Mouse (Mus musculus) hindbrain, embryonic 11.5 days (tissue): ENCODE data around the gene Dynlt3. TPM values are rescaled to one million over a fixed set of nuclear protein-coding genes. Genes with fewer than 3 reads are reported as not detected.
"Not testable (repeated sequence)": the region's sequence is repeated elsewhere in the genome, so short reads cannot be mapped to it uniquely, and the experiment has no call there.

Experiments
- ATAC-seq: fragments of 200-750 bp; cut with Nextera tagmentation; 2 replicates; pipeline ENCODE4 v1.8.0; 2017; ENCODE audit warnings: mild to moderate bottlenecking, moderate TSS enrichment, moderate library complexity; ENCODE audit not compliant: low FRiP score
- DNase-seq: peaks from one replicate; pipeline ENCODE4 v3.0.0-alpha.2; 2015; ENCODE audit warnings: low spot score
- H3K27ac ChIP-seq: fragments of 300-500 bp; sonication (generic); 2 replicates; pipeline ENCODE4 v1.5.1; 2014; ENCODE audit warnings: mild to moderate bottlenecking, low read depth, low read length
- H3K27me3 ChIP-seq: fragments of 300-500 bp; sonication (generic); 2 replicates; pipeline ENCODE4 v1.6.1; 2014; ENCODE audit warnings: mild to moderate bottlenecking, low read length, moderate library complexity, mixed read lengths; ENCODE audit not compliant: control insufficient read depth, insufficient read depth
- H3K36me3 ChIP-seq: fragments of 300-500 bp; sonication (generic); 2 replicates; pipeline ENCODE4 v1.6.1; 2014; ENCODE audit warnings: mild to moderate bottlenecking, low read length, moderate library complexity, mixed read lengths; ENCODE audit not compliant: control insufficient read depth, insufficient read depth
- H3K4me1 ChIP-seq: fragments of 300-500 bp; sonication (generic); replicated peaks from 2 replicates; pipeline ENCODE4 v1.6.1; 2014; ENCODE audit warnings: low read length, mixed read lengths; ENCODE audit not compliant: control insufficient read depth, insufficient read depth
- H3K4me2 ChIP-seq: fragments of 300-500 bp; sonication (generic); replicated peaks from 2 replicates; pipeline ENCODE4 v1.6.1; 2014; ENCODE audit warnings: mild to moderate bottlenecking, low read depth, low read length
- H3K4me3 ChIP-seq: fragments of 300-500 bp; sonication (generic); 2 replicates; pipeline ENCODE4 v1.5.1; 2014; ENCODE audit warnings: low read depth, low read length
- H3K9ac ChIP-seq: fragments of 300-500 bp; sonication (generic); 2 replicates; pipeline ENCODE4 v1.6.1; 2014; ENCODE audit warnings: low read depth, low read length
- H3K9me3 ChIP-seq: fragments of 300-500 bp; sonication (generic); 2 replicates; pipeline ENCODE4 v1.6.1; 2016; ENCODE audit warnings: low read length; ENCODE audit not compliant: control insufficient read depth
- WGBS: fragments of 180-500 bp; shearing (Covaris S2); extraction: QIAGEN DNeasy Blood & Tissue Kit; methylation state at CpG from one replicate; pipeline ENCODE4 v1.1.7; 2014; 5-methylcytosine and 5-hydroxymethylcytosine counted together
- polyA plus RNA-seq: library from polyadenylated mRNA; unstranded; fragments of >200 nt; fragmentation: Nextera tagmentation; extraction: Ambion mirVana; gene quantifications from 2 replicates; pipeline ENCODE4 v1.2.1, GENCODE M21; 2014

Gene Dynlt3
- polyA plus RNA-seq = 23.7 and 27.4 TPM in 2 replicates

DNA sequence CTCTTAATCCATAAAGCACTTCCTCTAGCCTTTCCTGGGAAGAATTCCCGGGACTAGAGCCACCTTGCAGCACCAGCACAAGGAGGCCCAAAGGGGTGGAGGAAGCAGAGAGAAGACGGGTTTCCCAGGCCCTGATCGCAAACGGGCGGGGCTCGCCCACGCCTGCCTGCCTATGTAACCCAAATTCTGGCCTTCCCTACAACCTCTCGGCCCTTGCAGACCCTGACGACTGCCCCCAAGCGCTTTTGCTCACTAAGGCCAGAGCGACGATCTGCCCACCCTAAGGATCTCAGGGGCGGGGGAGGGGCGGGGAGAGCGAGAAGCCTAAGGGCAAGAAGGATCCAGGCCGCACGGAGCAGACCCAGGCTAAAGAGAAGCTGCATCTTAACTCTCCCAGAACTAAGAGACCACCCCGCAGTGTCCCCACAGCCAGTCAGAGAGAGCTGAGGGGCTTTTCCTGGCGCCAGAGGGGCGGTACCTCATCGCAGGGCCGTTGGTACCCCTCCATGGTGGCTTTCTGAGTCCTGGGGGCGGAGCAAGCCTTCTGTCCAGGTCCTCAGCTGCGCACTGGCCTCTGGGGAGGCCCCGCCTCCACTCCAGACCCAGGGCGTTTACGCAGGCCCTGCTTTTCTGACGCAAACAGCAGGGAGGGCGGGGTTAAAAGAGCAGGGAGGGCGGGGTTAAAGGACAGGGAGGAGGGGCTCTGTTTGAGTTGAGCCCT is at the start of gene Dynlt3:
Gene Dynlt3 (minus strand): TSS at position 613 of the 721 bp plus-strand sequence.
- Histone ChIP-seq H3K9me3 (no peaks in the 10 kb centered on the region), H3K4me1 (no peaks in the 10 kb centered on the region), H3K9ac (peak within 1 kb of the TSS; percentile 63), H3K27ac (peak within 1 kb of the TSS; percentile 58; the same call in 1 of the 2 replicates), H3K4me2 (peak within 1 kb of the TSS; percentile 42), H3K4me3 (peak within 1 kb of the TSS; percentile 40), H3K27me3 (no peaks in the 10 kb centered on the region), H3K36me3 (no peaks in the 10 kb centered on the region)
- ATAC-seq (peak; percentile 100), DNase-seq (peak; percentile 82)
- 6% methylated on average over 27 of the region's 30 CpGs for WGBS

- Histone ChIP-seq H3K4me3 (no peak overlapping the region), H3K27ac (no peak overlapping the region), H3K36me3 (no peaks in the 10 kb centered on the region), H3K9ac (no peak overlapping the region), H3K9me3 (no peaks in the 10 kb centered on the region), H3K4me2 (no peak overlapping the region), H3K27me3 (no peaks in the 10 kb centered on the region), H3K4me1 (no peaks in the 10 kb centered on the region)
- DNase-seq (no peak), ATAC-seq (no peak)
- 89% methylated on average over 3 of the region's 3 CpGs for WGBS
These were observed 37.0 kb upstream of the Dynlt3 start for GRCm38 (mm10) chrX:9699815-9700214.

DNA sequence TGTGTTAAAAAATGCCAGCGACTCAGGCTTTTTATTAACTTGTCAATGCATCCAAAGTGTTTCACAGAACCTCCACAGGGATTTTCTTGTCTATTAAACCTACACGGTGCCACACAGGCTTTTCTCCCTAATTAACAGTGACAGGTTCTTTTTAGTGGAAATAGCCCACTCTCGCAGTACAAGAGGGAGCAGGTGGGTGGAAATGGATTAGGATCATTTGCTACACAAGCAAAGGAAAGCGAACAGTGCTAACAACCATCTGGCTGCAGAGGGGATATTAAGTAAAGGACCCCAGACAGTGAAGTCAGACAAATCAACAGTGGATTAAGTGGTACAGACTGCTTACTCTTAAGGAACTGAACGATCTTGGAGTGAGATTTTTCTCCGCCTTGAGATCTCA is 33.2 kb upstream of the Dynlt3 start:
- no peak overlapping the region for H3K9ac ChIP-seq
- DNase-seq (no peak), ATAC-seq (no peak)
- H3K9me3 ChIP-seq = no peaks in the 10 kb centered on the region
- no peak overlapping the region for H3K4me3 ChIP-seq
- no peaks in the 10 kb centered on the region for H3K4me1 ChIP-seq
- H3K36me3 ChIP-seq = no peaks in the 10 kb centered on the region
- WGBS = 77% methylated on average over 6 of the region's 6 CpGs
- no peaks in the 10 kb centered on the region for H3K27me3 ChIP-seq
- no peak overlapping the region for H3K4me2 ChIP-seq
- H3K27ac ChIP-seq = no peak overlapping the region

- 65% methylated on average over 1 of the region's 1 CpGs for WGBS
- Histone ChIP-seq H3K4me3 (no peak overlapping the region), H3K9me3 (no peaks in the 10 kb centered on the region), H3K36me3 (no peaks in the 10 kb centered on the region), H3K9ac (no peak overlapping the region), H3K4me2 (no peak overlapping the region), H3K4me1 (no peaks in the 10 kb centered on the region), H3K27ac (no peak overlapping the region), H3K27me3 (no peaks in the 10 kb centered on the region)
- ATAC-seq (no peak), DNase-seq (no peak)
These were observed 9.2 kb upstream of the Dynlt3 start for GRCm38 (mm10) chrX:9672040-9672439.

DNA sequence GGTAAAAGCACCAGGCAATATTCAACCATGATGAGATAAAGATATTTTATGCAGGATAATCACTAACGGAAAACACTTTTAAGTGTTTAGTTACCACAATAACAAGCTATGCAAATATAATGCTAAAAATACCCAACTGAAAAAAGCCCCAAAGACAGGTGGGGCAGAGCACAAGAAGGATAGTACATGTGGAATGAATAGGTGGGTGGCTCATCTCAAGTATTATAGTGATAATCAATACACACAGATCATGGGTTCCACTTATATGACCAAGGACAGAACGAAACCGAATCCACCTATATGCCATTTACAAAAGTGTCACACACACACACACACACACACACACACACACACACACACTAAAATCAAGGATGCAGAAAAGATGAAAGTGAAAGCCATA is 8.6 kb upstream of the Dynlt3 start:
- no peaks in the 10 kb centered on the region for H3K27me3 ChIP-seq
- no peak overlapping the region for H3K9ac ChIP-seq
- no peaks in the 10 kb centered on the region for H3K4me1 ChIP-seq
- DNase-seq (no peak), ATAC-seq (no peak)
- no peaks in the 10 kb centered on the region for H3K36me3 ChIP-seq
- no peak overlapping the region for H3K4me2 ChIP-seq
- H3K4me3 ChIP-seq = no peak overlapping the region
- WGBS = 92% methylated on average over 3 of the region's 3 CpGs
- H3K27ac ChIP-seq = no peak overlapping the region
- H3K9me3 ChIP-seq = no peaks in the 10 kb centered on the region

GRCm38 (mm10) chrX:9652806-9653205 is 10.0 kb downstream of the Dynlt3 start:
- Histone ChIP-seq H3K27ac (no peak overlapping the region), H3K27me3 (no peaks in the 10 kb centered on the region), H3K4me2 (no peak overlapping the region), H3K9ac (no peak overlapping the region), H3K4me3 (no peak overlapping the region), H3K36me3 (no peaks in the 10 kb centered on the region), H3K9me3 (no peaks in the 10 kb centered on the region), H3K4me1 (no peaks in the 10 kb centered on the region)
- DNase-seq = no peak
- ATAC-seq = no peak
- 61% methylated on average over 3 of the region's 3 CpGs for WGBS

DNA sequence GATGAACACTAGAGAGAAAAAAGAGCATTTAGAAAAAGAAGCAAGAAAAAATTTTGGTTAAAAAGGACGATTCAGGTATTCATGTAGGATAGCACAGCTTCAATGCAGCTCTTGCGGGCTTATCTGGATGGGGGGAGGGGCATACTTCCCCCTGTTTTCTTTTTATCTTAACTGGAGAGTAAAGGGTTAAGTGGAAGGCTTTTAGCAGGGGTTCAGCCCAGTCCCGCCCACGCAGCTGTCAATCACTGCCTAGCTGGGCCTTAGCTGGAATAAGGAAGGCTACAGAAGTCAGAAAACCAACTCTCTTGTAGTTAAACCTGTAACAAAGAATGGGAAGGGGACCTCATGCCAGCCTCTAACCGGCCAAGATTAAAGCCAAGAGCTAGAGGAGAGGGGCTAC is 22.2 kb downstream of the Dynlt3 start:
- DNase-seq, ATAC-seq, H3K9me3 ChIP-seq, H3K27ac ChIP-seq, H3K4me1 ChIP-seq, H3K36me3 ChIP-seq, H3K9ac ChIP-seq, H3K4me3 ChIP-seq, H3K4me2 ChIP-seq, H3K27me3 ChIP-seq: not testable (repeated sequence)
- WGBS = 75% methylated on average over 5 of the region's 5 CpGs

GRCm38 (mm10) chrX:9640126-9640525 is 22.7 kb downstream of the Dynlt3 start:
- H3K27ac ChIP-seq, H3K4me3 ChIP-seq, H3K4me2 ChIP-seq, H3K4me1 ChIP-seq, H3K27me3 ChIP-seq, H3K9ac ChIP-seq, DNase-seq, H3K36me3 ChIP-seq, ATAC-seq, H3K9me3 ChIP-seq: not testable (repeated sequence)
- 69% methylated on average over 2 of the region's 2 CpGs for whole genome bisulfite sequencing
